Mouse (Mus musculus) cortical plate, adult 2 months (tissue): Measurements from ENCODE around the gene Tm9sf3.

Experiments used
- CTCF ChIP-seq: fragments of 200-500 bp; IDR thresholded peaks from 2 replicates; pipeline ENCODE4 v1.5.1; 2011; ENCODE audit warnings: mild to moderate bottlenecking, control low read depth, low read length; ENCODE audit not compliant: insufficient read depth; ENCODE audit errors: extremely low read depth
- POLR2A ChIP-seq: fragments of 200-500 bp; IDR thresholded peaks from 2 replicates; pipeline ENCODE4 v1.6.1; 2011; ENCODE audit warnings: mild to moderate bottlenecking, low read length, control low read depth; ENCODE audit not compliant: insufficient read depth; ENCODE audit errors: extremely low read depth

DNA sequence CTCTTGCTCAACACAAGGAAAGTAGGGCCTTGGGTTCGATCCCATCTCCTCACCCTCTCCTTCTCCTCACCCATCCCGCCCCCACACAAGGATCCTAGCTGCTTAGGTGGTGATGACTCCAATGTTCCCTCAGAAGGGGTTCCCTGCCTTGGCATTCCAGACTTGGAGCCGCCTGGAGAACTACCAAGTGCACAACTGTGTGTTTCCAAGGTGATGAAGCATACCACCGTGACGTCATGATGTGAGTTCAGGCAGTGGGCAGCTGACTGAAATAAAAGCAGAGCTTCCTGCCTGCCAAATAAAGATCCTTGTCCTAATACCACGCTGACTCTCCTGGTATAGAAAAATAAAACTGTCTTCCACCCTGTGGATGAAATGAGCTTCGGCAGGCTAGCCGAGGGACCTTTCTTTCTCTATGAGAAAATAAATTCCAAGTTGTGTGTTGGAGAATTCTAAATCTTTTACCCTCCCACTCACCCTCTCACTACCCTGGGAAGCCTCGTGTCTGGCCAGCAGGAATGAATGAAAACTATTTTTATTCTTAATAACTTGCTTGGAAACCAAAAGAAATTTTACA lies 6.4 kb upstream of the Tm9sf3 start:
- TF ChIP-seq POLR2A (no peak), CTCF (no peak)
